Mouse (Mus musculus) intestine, embryonic 15.5 days (tissue): ENCODE results near the gene Ric8a. TPM values are rescaled to one million over a fixed set of nuclear protein-coding genes. Genes with fewer than 3 reads are reported as not detected.
A peak's percentile ranks its signal among the peaks of the same experiment; 100 is the strongest.

Experiments used
- ATAC-seq: fragments of 200-750 bp; cut with Nextera tagmentation; 2 replicates; pipeline ENCODE4 v1.8.0; 2017; ENCODE audit warnings: moderate TSS enrichment, moderate library complexity
- H3K27ac ChIP-seq: fragments of 300-500 bp; sonication (generic); 2 replicates; pipeline ENCODE4 v1.5.1; 2015; ENCODE audit warnings: mild to moderate bottlenecking, inconsistent platforms
- H3K27me3 ChIP-seq: fragments of 300-500 bp; sonication (generic); replicated peaks from 2 replicates; pipeline ENCODE4 v1.6.1; 2015; ENCODE audit warnings: inconsistent platforms
- H3K36me3 ChIP-seq: fragments of 300-500 bp; sonication (generic); 2 replicates; pipeline ENCODE4 v1.6.1; 2015; ENCODE audit warnings: inconsistent platforms
- H3K4me1 ChIP-seq: fragments of 300-500 bp; sonication (generic); replicated peaks from 2 replicates; pipeline ENCODE4 v1.6.1; 2015; ENCODE audit warnings: inconsistent platforms
- H3K4me2 ChIP-seq: fragments of 300-500 bp; sonication (generic); replicated peaks from 2 replicates; pipeline ENCODE4 v1.6.1; 2015; ENCODE audit warnings: mild to moderate bottlenecking, inconsistent platforms
- H3K4me3 ChIP-seq: fragments of 300-500 bp; sonication (generic); replicated peaks from 2 replicates; pipeline ENCODE4 v1.5.1; 2015; ENCODE audit warnings: inconsistent platforms
- H3K9ac ChIP-seq: fragments of 300-500 bp; sonication (generic); 2 replicates; pipeline ENCODE4 v1.6.1; 2015; ENCODE audit warnings: inconsistent platforms
- H3K9me3 ChIP-seq: fragments of 300-500 bp; sonication (generic); 2 replicates; pipeline ENCODE4 v1.6.1; 2016; ENCODE audit warnings: inconsistent platforms
- WGBS: fragments of 180-500 bp; shearing (Covaris S2); methylation state at CpG from one replicate; pipeline ENCODE4 v1.1.7; 2015; 5-methylcytosine and 5-hydroxymethylcytosine counted together
- polyA plus RNA-seq: library from polyadenylated mRNA; unstranded; fragments of >200 nt; fragmentation: Nextera tagmentation; extraction: Ambion mirVana; gene quantifications from 2 replicates; pipeline ENCODE4 v1.2.1, GENCODE M21; 2015

The Ric8a gene
- polyA plus RNA-seq, 1 experiment from 2014 or later = 51.9 TPM

- Histone ChIP-seq H3K9me3 (no peaks in the 10 kb centered on the region), H3K36me3 (peaks cover 10% of the 10 kb centered on the region; the same call in 1 of the 2 replicates), H3K4me1 (no peaks in the 10 kb centered on the region), H3K4me3 (no peak overlapping the region), H3K9ac (no peak overlapping the region), H3K4me2 (no peak overlapping the region), H3K27me3 (no peaks in the 10 kb centered on the region), H3K27ac (no peak overlapping the region)
- ATAC-seq = no peak
- 85% methylated on average over 15 of the region's 15 CpGs for WGBS
These were observed 45.5 kb downstream of the Ric8a start for GRCm38 (mm10) chr7:140902036-140902875.

- H3K4me1 ChIP-seq = no peaks in the 10 kb centered on the region
- no peak overlapping the region for H3K27ac ChIP-seq
- no peak overlapping the region for H3K4me2 ChIP-seq
- H3K36me3 ChIP-seq = peaks cover under 1% of the 10 kb centered on the region; the same call in 1 of the 2 replicates
- no peak overlapping the region for H3K9ac ChIP-seq
- no peaks in the 10 kb centered on the region for H3K27me3 ChIP-seq
- ATAC-seq = peak; percentile 52
- WGBS = 24% methylated on average over 13 of the region's 13 CpGs
- no peak overlapping the region for H3K4me3 ChIP-seq
- no peaks in the 10 kb centered on the region for H3K9me3 ChIP-seq
These were observed 46.5 kb downstream of the Ric8a start for GRCm38 (mm10) chr7:140903212-140903611.

- Histone ChIP-seq H3K4me1 (0 out of 2 replicates have a peak, but pooled peaks cover 7% of the 10 kb centered on the region), H3K9ac (no peak overlapping the region), H3K4me3 (no peak overlapping the region), H3K36me3 (no peaks in the 10 kb centered on the region), H3K27me3 (no peaks in the 10 kb centered on the region), H3K27ac (no peak overlapping the region), H3K9me3 (no peaks in the 10 kb centered on the region), H3K4me2 (no peak overlapping the region)
- ATAC-seq = no peak
- 65% methylated on average over 2 of the region's 2 CpGs for WGBS
These were observed 48.9 kb downstream of the Ric8a start for GRCm38 (mm10) chr7:140905642-140906081.

DNA sequence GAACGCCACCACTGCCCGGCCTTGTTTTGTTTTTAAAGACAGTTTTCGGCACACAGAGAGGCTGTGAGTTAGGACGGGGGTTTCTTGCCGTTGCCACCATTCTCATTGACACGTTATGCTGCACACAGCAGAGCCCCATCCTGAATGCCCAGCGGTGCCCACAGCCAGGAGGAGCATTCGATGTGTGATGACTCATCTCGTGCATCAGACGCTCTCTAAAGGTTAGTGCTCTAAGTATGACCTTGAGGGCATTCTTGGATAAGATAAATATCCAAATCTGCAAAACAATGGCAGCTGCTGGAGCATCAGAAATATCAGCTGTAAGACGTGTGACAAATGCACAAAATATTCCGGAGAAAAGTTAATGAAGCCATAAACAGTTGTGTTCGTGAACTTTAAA, 50.4 kb downstream of the Ric8a start:
- H3K4me2 ChIP-seq = no peak overlapping the region
- H3K4me3 ChIP-seq = no peak overlapping the region
- 0 out of 2 replicates have a peak, but pooled peaks cover 7% of the 10 kb centered on the region for H3K4me1 ChIP-seq
- H3K9ac ChIP-seq = no peak overlapping the region
- no peak overlapping the region for H3K27ac ChIP-seq
- H3K9me3 ChIP-seq = no peaks in the 10 kb centered on the region
- ATAC-seq = no peak
- no peaks in the 10 kb centered on the region for H3K36me3 ChIP-seq
- no peaks in the 10 kb centered on the region for H3K27me3 ChIP-seq
- 81% methylated on average over 13 of the region's 13 CpGs for WGBS

DNA sequence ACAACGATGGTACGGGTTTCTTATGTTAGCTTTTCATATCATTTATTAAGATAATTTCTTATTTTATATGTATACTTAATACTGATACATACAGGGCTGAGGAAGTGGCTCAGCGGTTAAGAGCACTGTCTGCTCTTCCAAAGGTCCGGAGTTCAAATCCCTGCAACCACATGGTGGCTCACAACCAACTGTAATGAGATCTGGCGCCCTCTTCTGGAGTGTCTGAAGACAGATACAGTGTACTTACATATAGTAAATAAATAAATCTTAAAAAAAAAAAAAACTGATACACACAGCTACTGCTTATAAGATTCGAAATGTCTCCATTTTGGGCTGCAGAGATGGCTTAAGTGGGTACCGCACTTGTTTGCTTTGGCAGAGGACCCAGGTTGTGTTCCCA, 50.9 kb downstream of the Ric8a start:
- Histone ChIP-seq H3K4me1 (0 out of 2 replicates have a peak, but pooled peaks cover 7% of the 10 kb centered on the region), H3K27me3 (no peaks in the 10 kb centered on the region), H3K9me3 (no peaks in the 10 kb centered on the region), H3K4me2 (no peak overlapping the region), H3K4me3 (no peak overlapping the region), H3K36me3 (no peaks in the 10 kb centered on the region), H3K27ac (no peak overlapping the region), H3K9ac (no peak overlapping the region)
- WGBS = 90% methylated on average over 7 of the region's 7 CpGs
- no peak for ATAC-seq

- WGBS = 45% methylated on average over 7 of the region's 7 CpGs
- no peaks in the 10 kb centered on the region for H3K27me3 ChIP-seq
- ATAC-seq = no peak
- H3K27ac ChIP-seq = no peak overlapping the region
- no peak overlapping the region for H3K4me2 ChIP-seq
- no peak overlapping the region for H3K9ac ChIP-seq
- no peaks in the 10 kb centered on the region for H3K9me3 ChIP-seq
- H3K4me3 ChIP-seq = no peak overlapping the region
- H3K36me3 ChIP-seq = no peaks in the 10 kb centered on the region
- 0 out of 2 replicates have a peak, but pooled peaks cover 7% of the 10 kb centered on the region for H3K4me1 ChIP-seq
These were observed 51.4 kb downstream of the Ric8a start for GRCm38 (mm10) chr7:140908181-140908580.

GRCm38 (mm10) chr7:140908634-140909107, 51.9 kb downstream of the Ric8a start:
- H3K9me3 ChIP-seq = no peaks in the 10 kb centered on the region
- peak overlapping the region; percentile 80 for H3K4me2 ChIP-seq
- peak overlapping the region; percentile 9 for H3K9ac ChIP-seq
- 2% methylated on average over 19 of the region's 19 CpGs for WGBS
- no peaks in the 10 kb centered on the region for H3K27me3 ChIP-seq
- 0 out of 2 replicates have a peak, but pooled peaks cover 7% of the 10 kb centered on the region for H3K4me1 ChIP-seq
- H3K4me3 ChIP-seq = peak overlapping the region; percentile 34
- H3K36me3 ChIP-seq = no peaks in the 10 kb centered on the region
- peak overlapping the region; percentile 57; the same call in 1 of the 2 replicates for H3K27ac ChIP-seq
- peak; percentile 76 for ATAC-seq

DNA sequence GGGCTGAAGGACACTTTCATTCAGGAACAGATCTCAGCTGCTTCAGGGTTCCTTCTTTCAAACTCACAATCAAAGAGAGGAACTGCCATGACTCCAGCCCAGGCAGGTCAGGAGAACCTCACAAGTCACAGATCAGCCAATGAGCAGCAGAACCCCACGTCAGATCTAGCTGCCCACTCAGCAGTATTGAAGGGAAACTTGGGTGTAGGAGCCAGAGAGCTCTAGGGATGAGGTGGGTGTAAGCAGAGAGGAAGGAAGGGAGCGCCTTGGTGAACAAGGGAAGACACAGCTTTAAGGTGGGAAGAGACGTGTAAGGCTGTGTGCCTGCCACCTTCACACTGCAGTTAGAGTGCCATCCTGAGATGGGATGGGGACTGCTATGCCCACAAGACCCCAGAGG, 55.5 kb downstream of the Ric8a start:
- H3K27ac ChIP-seq = peak overlapping the region; percentile 77
- H3K4me2 ChIP-seq = 0 out of 2 replicates have a peak overlapping the region, but pooled peaks have one; percentile 26
- H3K27me3 ChIP-seq = no peaks in the 10 kb centered on the region
- no peaks in the 10 kb centered on the region for H3K9me3 ChIP-seq
- 0 out of 2 replicates have a peak, but pooled peaks cover 7% of the 10 kb centered on the region for H3K4me1 ChIP-seq
- no peak overlapping the region for H3K9ac ChIP-seq
- no peak for ATAC-seq
- no peak overlapping the region for H3K4me3 ChIP-seq
- no peaks in the 10 kb centered on the region for H3K36me3 ChIP-seq
- 59% methylated on average over 3 of the region's 3 CpGs for WGBS

- Histone ChIP-seq H3K27ac (peak overlapping the region; percentile 77), H3K9ac (no peak overlapping the region), H3K27me3 (no peaks in the 10 kb centered on the region), H3K9me3 (no peaks in the 10 kb centered on the region), H3K36me3 (no peaks in the 10 kb centered on the region), H3K4me1 (0 out of 2 replicates have a peak, but pooled peaks cover 7% of the 10 kb centered on the region), H3K4me3 (no peak overlapping the region), H3K4me2 (peak overlapping the region; percentile 26; the same call in 1 of the 2 replicates)
- 46% methylated on average over 5 of the region's 5 CpGs for WGBS
- ATAC-seq = peak; percentile 91
These were observed 56.2 kb downstream of the Ric8a start for GRCm38 (mm10) chr7:140912846-140913482.

Other genes starting within 250 kb of the Ric8a start
- gene Olfr61, start 228.0 kb upstream of the Ric8a start, polyA plus RNA-seq = not detected in 2 replicates
- gene Olfr53, start 210.5 kb upstream of the Ric8a start, polyA plus RNA-seq = not detected in 2 replicates
- not detected in 2 replicates for gene Olfr539, start 197.0 kb upstream of the Ric8a start, polyA plus RNA-seq
- not detected in 2 replicates for gene Olfr45, start 175.0 kb upstream of the Ric8a start, polyA plus RNA-seq
- not detected in 2 replicates for gene Olfr541, start 159.7 kb upstream of the Ric8a start, polyA plus RNA-seq
- gene Cyp2e1, start 93.2 kb upstream of the Ric8a start, polyA plus RNA-seq = not detected in 2 replicates
- gene Syce1, start 69.1 kb upstream of the Ric8a start, polyA plus RNA-seq = 0.40 and 0.48 TPM in 2 replicates
- gene Zfp941, start 34.8 kb upstream of the Ric8a start, polyA plus RNA-seq = 1.6 and 2.0 TPM in 2 replicates
- 4.8 TPM in 2 replicates for gene Urah, start 21.9 kb upstream of the Ric8a start, polyA plus RNA-seq
- not detected in 2 replicates for gene Scgb1c1, start 11.4 kb upstream of the Ric8a start, polyA plus RNA-seq
- gene Odf3, start 9.2 kb upstream of the Ric8a start, polyA plus RNA-seq = not detected in 2 replicates
- gene Gm45785, start 626 bp upstream of the Ric8a start, polyA plus RNA-seq = 0.54 TPM in 1 of 2 replicates, not detected in the other
- 31.7 and 37.1 TPM in 2 replicates for gene Bet1l, start 620 bp downstream of the Ric8a start, polyA plus RNA-seq
- 194 and 214 TPM in 2 replicates for gene Psmd13, start 25.0 kb downstream of the Ric8a start, polyA plus RNA-seq
- 27.7 and 31.4 TPM in 2 replicates for gene Sirt3, start 25.4 kb downstream of the Ric8a start, polyA plus RNA-seq
- not detected in 2 replicates for gene Cox8b, start 43.5 kb downstream of the Ric8a start, polyA plus RNA-seq
- 42.9 and 46.8 TPM in 2 replicates for gene Nlrp6, start 63.9 kb downstream of the Ric8a start, polyA plus RNA-seq
- 21.6 and 21.9 TPM in 2 replicates for gene Pgghg, start 84.4 kb downstream of the Ric8a start, polyA plus RNA-seq
- gene Ifitm5, start 93.3 kb downstream of the Ric8a start, polyA plus RNA-seq = 2.4 and 3.4 TPM in 2 replicates
- 0.69 TPM in 1 of 2 replicates, not detected in the other for gene Gm45717, start 99.0 kb downstream of the Ric8a start, polyA plus RNA-seq
- gene Ifitm2, start 99.0 kb downstream of the Ric8a start, polyA plus RNA-seq = 1,251 and 1,347 TPM in 2 replicates
- 145 and 148 TPM in 2 replicates for gene Ifitm1, start 110.3 kb downstream of the Ric8a start, polyA plus RNA-seq
- gene Ifitm3, start 153.8 kb downstream of the Ric8a start, polyA plus RNA-seq = 255 and 288 TPM in 2 replicates
- 1.6 and 3.6 TPM in 2 replicates for gene Ifitm6, start 161.0 kb downstream of the Ric8a start, polyA plus RNA-seq
- not detected in 2 replicates for gene Gm17387, start 172.2 kb downstream of the Ric8a start, polyA plus RNA-seq
- 7.9 and 10.7 TPM in 2 replicates for gene B4galnt4, start 204.1 kb downstream of the Ric8a start, polyA plus RNA-seq
- gene Pkp3, start 221.3 kb downstream of the Ric8a start, polyA plus RNA-seq = 24.6 and 26.1 TPM in 2 replicates
- 17.8 and 20.5 TPM in 2 replicates for gene Sigirr, start 243.6 kb downstream of the Ric8a start, polyA plus RNA-seq